Mouse (Mus musculus): ENCODE measurements around the gene Ptpdc1.

DNA sequence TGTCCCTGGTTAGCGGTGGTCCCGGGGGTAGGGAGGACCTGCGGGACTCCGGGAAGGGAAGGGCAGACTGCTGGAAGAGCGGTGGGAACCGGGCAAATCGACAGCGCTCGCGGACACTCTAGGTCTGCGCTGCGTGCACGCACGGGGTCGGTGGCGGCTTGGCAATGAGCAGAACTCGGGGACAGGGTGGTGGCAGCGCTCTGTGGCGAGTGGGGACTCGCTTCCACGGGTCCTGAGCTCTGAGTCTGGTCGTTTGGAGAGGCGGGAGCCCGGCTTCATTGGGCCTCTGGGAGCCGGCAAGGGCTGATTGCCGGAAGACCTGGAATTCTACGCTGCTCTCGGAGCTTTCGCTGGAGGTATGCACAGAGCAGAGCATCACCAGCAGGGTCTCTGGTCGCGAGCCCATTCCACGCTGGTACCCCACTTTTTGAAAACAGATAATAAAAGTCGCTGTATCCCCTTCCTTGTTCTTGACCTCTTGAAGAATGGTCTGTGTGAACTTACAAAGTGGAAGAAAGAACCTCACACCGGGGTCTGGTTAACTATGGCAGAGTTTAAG, 43.6 kb upstream of the Ptpdc1 start:
- TF ChIP-seq POLR2A (IDR thresholded peaks at IDR 0.05; ENCODE audit: low read depth, low read length) (no peak), CTCF (conservative IDR thresholded peaks at IDR 0.05 in 1 of 2, IDR thresholded peaks at IDR 0.05 in 1 of 2; ENCODE audit: low read depth in 2 of 2, low read length in 2 of 2) (no peak), POLR2AphosphoS2 (IDR thresholded peaks at IDR 0.05; ENCODE audit: low read depth, low read length) (no peak), MYC (IDR thresholded peaks at IDR 0.05; ENCODE audit: low read depth, low read length) (no peak), JUN (IDR thresholded peaks at IDR 0.05; ENCODE audit: insufficient read depth, low read depth, low read length) (no peak), E2F4 (IDR thresholded peaks at IDR 0.05; ENCODE audit: insufficient replicate concordance, low read depth, low read length) (no peak), SIN3A (IDR thresholded peaks at IDR 0.05; ENCODE audit: low read length) (no peak), ZNF384 (IDR thresholded peaks at IDR 0.05; ENCODE audit: low read depth, low read length) (no peak), KAT2A (IDR thresholded peaks at IDR 0.05; ENCODE audit: insufficient replicate concordance, low read length) (no peak), UBTF (IDR thresholded peaks at IDR 0.05; ENCODE audit: low read depth, low read length) (no peak), EP300 (IDR thresholded peaks at IDR 0.05; ENCODE audit: low read length) (no peak)
